Mouse (Mus musculus): ENCODE results near the gene 4931406P16Rik.

Gene 4931406P16Rik

DNA sequence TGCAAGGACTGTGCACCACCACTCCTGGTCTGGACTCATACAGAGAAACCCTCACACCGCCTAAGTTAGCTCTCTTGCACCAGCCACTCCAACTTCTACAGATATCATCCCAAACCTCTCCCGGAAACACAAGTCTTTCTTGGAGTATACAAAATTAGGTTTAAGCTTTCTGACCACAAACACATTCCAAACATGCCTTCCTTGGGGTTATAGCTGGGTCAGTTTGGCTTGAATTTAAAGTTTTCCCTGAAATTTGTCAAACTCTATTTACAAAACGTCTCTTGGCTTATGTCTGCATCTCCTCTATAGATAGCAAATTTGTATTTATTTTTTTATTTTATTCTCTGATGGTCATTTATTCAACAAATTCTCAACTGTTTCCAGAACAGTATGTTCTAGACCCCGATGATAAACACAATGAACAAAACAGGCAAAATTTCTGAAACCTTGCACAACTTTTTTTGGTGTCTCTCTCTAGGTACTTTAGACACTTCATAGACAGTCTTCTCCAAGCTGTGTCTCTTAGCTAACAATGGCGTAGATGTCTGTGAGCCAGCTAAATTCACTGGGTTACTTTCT, 4.1 kb downstream of the 4931406P16Rik start:
- DNase-seq (ENCODE audit: low read depth) = no peak

DNA sequence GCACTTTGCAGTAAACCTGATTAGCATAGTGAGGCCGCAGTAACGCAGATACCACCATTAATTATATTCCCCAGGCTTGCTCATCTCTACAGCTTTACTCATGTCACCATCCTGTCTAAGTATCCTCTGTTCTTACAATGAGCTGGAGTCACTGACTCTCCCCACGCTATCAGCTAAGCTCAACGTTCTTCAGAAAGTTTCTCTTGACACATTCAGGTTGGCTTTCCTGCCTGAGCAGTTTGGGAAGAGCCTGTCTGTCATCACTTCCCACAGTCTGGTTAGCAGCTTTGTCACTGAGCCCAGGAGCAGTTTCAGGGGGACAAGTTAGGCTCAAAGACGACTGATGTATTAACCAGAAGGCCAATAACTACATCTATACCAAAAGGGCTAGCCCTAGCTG, 4.8 kb downstream of the 4931406P16Rik start:
- DNase-seq (ENCODE audit: low read depth) = no peak

DNA sequence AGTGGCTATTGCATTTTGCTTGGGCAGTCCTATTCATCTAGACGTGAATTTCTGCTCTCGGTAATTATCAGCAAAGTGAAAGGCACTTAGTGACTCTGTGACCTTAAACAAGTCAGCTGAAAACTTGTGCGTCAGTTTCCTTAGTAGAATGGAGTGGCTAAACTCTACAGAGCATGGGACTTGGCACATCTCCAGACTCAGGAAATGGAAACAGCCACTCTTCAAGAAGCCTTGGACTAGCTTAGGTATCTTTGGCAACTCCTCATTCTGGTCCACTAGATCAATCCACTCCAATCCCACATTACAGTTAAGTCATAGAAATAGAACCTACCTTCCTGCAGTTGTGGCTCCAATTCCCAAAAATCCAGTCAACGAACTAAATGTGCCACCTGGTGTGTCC, 7.9 kb downstream of the 4931406P16Rik start:
- no peak for DNase-seq (ENCODE audit: low read depth)

DNA sequence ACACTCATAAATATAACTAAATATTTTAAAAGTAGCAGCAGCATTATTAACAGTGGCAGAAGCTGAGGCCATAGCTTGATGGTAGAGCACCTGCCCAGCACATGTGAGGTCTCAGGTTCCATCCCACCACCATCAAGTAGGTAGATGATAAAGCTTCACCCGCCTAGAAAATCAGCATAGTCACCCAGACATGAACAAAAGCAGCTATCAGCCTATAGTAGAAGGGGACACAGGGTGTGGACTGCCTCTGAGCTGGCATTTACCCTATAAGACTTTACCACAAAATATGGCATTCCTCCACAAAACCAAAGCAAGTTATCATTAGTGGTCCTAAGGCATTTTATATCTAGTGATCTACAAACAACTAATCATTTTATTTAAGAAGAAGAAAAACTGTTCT, 10.7 kb downstream of the 4931406P16Rik start:
- no peak for DNase-seq (ENCODE audit: low read depth)

DNA sequence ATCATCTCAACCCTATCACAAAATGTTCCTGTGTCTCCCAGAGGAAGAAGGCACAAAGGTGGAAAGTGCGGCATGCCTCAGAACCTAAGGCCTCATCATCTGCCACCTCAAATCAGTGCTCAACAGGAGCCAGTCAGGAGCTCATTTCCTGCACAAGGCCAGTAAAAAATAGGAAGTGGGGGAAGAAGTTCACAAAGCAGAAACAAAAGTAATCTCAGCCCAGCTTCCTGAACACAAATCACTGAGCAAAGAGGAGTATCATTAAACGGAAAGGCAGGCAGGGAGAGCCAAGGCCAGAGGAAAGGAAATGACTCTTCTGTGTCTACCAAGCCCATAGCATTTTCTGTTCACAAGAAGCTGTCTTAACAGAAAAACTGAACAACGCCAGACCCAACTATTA, 11.4 kb downstream of the 4931406P16Rik start:
- no peak for DNase-seq (ENCODE audit: low read depth)

DNA sequence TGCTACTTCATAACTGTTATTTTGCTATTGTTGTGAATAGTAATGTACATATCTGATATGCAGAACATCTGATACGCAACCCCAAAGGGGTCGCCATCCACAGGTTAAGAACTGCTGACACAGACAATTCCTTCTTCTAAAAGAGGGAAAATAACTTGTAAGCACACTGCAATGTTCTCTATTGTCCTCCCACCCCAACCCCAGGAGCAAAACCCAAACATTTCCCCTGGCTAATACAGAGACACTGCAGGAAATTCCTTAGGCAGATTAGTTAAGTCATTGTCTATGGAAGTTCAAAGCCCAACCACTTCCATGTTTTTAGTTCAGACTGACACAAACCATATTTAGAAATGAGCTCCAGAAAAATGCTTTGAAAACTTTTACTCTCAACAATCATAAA, 14.5 kb downstream of the 4931406P16Rik start:
- no peak for DNase-seq (ENCODE audit: low read depth)

DNA sequence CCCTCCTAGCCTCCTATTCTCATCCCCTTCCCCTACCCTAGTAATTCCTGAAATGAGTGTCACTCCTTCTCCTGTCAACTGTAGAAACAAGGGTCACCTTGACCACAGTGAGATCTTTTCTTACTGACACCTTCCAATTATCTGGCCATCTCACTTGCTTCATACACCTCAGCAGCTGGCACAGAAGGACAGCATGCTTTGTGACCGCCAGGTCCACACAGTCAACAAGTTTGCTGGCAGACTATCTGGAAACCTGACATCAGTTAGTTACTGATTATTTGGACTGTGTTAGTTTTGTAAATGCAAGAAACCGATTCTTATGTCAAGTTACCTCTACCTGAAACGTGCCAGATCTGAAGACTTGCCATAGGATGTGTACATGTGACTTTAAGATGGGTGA, 17.2 kb downstream of the 4931406P16Rik start:
- DNase-seq (ENCODE audit: low read depth) = no peak

DNA sequence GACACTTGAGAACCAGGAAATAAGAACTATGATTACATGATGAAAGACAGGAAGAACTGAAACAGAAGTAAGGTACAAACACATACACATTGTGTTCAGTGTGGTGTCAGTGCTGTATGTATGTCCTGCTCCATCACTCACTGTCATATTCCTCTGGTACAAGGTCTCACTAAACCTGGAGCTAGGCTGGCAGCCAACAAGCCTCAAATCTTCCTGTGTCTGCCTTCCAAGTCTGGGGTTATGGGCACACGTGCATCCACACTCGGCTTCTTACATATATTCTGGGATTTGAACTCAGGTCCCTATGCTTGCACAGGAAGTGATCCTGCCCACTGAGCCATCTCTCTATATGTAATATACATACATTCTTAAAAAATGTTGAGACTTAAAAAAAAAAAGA, 20.7 kb downstream of the 4931406P16Rik start:
- DNase-seq (ENCODE audit: low read depth) = no peak

DNA sequence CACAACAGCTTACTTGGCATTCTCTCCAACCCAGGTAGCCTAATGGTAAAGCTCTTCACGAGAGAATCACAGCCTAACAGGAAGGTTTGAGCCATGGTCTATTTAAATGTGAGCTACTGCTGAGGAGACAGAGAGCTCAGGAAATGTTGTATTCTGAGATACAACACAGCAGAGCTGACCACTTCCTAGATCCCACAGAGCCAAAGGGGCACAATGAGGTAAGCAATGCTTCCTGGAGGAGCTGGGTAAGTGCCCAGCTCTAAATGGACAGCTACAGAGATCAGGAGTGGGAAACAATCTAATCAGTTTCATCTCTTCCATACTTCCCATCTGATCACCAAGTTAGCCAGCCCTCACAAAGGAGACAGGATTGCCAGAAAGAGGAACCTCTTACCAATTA, 22.1 kb downstream of the 4931406P16Rik start:
- no peak for DNase-seq (ENCODE audit: low read depth)

DNA sequence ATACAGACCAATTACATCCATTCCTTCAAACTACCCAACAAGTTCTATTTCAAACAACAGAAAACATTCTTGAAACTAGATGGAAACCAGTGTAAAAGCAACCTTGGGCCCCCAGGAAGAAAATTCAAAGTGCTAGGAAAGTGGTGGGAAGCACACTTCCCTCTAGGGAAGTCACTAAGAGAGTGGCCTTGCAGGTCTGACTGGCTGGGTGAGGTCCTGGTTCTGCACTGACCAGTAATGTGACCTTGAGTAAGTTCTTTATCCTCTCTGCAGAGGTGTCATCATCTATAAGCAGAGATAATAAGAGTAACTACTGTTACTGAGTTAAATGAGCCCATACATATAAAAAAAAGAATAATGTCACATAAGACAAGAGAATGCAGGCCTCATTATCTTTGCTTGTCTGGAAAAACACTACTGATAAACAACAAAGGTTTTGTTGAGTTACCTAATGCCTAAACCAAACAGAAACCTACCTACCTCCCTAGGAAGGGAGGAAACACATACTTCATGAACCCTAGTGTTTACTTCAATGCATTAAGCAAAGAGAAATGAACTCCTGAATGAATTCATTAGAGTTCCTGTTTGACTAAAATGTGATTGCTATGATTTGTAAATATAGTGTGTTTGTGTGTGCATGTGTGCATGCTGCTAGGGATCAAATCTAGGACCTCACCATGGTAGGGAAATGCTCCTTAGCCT, 22.8 kb downstream of the 4931406P16Rik start:
- no peak for DNase-seq (ENCODE audit: low read depth)

DNA sequence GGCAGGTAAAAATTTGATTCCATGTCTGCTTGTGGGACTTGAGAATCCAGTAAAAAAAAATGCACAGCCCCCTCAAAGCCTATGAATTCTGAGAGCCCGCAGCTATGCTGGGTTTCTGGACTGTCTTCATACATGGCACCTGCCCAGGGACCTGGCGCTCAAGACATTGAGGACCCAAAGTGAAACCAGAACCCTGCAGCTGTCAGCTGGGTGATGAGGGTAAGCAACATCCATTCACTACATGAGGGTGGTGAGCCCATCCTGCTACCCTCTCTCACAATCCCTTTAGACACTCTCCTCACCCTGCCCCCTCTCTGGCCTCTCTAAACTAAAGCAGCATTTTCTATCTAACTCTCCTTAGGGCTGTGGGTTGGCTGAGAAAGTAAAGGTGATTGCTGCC, 35.7 kb downstream of the 4931406P16Rik start:
- DNase-seq (ENCODE audit: low read depth) = no peak

DNA sequence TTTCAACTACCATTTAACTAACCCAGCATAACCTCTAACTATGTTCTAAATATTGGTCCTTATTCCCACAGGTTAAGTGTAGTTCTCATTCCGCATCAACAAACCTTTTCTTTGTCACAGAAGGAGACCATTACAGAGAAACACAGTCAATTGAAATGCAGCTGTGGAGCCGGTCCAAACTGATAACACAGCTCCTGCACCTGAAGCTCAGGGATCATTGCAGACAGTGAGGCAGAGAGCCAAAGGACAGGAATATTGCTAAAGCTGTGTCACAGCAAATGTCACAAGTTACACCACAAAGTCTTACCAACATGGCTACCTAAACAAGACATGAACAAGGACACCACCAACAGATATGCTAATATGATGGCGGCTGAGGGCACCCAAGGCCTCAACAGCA, 37.3 kb downstream of the 4931406P16Rik start:
- DNase-seq (ENCODE audit: low read depth) = no peak

DNA sequence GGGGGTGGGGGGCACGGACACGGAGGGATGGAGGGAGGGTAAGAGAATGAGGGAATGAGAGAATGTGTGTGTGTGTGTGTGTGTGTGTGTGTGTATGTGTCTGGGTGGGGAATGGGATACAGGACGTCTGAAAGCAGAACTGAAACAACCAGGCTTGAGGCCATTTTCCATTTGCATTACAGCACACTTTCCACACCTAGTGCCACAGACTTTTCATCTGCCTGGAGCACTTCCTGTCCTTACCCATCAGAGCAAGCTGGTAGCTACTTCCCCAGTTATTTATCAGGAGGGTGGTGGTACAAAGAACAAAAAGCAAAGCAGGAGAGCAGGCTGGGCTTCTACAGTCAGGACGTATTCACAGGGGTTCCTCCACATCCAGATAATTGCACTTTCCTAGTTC, 40.9 kb downstream of the 4931406P16Rik start:
- DNase-seq (ENCODE audit: low read depth) = no peak

DNA sequence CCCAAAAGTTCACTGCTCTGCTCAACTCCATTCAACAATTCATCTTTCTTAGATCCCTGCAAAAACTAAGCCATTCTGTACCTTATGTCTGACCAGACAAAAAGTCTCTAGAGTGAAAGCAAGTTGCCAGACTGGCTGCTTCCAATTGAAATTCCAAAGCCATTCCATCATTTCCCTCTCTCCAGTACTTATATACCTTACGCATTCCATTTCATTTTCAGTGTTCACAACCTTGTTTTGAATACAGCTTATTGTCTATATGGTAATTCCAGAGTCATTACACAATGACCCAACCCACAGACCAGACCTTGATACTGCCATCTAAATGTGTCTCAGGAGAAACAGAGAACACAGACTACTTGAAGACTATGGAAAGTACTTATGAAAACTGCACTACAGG, 44.9 kb downstream of the 4931406P16Rik start:
- DNase-seq (ENCODE audit: low read depth) = no peak

DNA sequence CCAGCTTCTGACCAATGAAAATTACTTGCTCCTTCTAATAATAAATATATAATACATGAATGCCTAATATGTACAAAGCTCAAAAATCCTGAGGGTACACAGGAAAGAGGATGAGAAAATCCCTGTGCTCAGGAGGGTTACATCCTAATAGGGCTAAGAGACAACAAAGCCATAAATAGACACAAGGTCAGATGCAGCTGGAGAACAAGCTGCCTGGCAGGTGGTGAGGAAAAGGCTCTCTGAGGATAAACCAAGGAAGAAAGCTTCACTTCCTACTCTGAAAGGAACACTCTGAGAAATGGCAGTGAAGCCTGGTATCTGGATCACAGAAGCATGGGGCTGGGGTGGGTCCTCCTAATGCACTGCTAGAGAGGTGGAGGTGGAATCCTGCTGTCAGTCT, 46.9 kb downstream of the 4931406P16Rik start:
- DNase-seq (ENCODE audit: low read depth) = no peak

DNA sequence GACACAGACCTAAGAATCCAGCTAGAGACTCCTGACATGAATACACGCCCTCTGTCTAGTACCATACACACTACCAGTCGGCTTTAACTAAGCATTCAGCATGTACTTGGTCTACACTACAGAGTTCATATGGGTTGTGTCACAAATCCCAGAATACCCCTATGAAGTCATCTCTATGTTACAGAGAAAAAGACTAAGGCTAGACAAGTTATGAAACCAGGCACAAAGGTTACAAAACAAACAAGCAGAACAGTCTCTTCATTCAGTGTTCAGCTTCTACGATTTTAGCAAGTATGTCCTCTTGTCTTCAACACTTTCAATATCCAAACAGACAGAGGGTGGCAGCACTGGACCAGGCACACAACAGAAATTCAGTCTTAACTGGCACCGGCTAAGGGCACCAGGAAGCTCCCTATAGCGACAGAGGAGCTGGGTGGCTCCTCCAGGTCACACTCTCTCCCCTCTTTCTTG, 47.4 kb downstream of the 4931406P16Rik start:
- peak; percentile 25 for DNase-seq (ENCODE audit: low read depth)

DNA sequence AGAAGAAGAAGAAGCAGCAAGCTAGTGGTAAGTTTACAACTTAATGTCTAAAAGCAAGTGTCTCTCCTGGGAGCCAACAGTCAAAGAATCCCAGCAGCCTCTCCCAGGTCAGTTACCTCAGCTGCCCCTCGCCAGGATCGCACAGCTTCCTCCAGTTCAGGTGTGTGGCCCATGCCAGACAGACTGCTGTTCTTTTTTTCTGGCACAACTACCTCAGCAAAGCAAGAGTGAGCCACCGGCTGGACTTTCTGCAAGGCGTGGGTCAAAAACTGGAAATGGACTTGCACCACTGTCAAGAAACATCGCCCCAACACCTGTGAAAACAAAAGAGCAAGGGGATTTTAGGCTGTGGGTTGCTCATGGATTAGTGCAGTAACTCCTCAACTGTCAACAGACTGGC, 49.9 kb downstream of the 4931406P16Rik start:
- no peak for DNase-seq (ENCODE audit: low read depth)

DNA sequence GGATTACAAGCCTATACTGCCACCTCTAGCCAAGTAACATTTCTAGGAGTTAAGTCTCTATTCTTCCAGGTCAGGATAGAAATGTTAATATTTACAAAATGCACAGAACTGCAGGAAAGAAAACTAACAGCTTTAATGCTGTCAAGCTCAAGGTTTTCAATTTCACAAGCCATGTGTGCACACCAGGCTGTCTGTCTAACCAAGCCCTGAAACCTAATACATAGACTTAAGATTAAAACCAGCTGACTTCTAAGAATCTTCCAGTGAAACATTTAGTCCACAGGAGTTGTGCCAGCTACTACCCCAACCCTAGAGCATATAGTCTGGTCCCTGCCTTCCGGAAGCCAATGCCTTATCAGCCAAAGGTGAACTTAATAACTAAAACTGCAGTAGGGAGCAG, 54.9 kb downstream of the 4931406P16Rik start:
- no peak for DNase-seq (ENCODE audit: low read depth)

DNA sequence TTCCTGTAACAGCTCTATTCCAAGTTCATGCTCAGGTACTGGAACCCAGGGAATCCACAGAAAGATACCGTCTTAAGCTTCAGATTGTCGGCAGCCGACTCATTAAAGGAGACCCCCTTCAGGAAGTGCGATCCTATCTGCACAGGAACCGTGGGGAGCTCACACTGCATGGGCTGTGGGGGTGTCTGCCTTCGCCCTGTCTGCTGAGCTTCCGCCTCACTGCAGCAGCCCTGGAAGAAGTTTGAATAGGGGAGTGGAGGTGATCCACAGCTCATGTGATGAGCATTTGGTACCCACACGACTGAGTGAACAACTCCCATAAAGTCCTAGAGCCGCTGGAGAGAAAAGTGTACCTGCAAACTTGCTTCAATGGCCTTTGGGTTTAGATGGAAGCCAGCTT, 56.1 kb downstream of the 4931406P16Rik start:
- no peak for DNase-seq (ENCODE audit: low read depth)

DNA sequence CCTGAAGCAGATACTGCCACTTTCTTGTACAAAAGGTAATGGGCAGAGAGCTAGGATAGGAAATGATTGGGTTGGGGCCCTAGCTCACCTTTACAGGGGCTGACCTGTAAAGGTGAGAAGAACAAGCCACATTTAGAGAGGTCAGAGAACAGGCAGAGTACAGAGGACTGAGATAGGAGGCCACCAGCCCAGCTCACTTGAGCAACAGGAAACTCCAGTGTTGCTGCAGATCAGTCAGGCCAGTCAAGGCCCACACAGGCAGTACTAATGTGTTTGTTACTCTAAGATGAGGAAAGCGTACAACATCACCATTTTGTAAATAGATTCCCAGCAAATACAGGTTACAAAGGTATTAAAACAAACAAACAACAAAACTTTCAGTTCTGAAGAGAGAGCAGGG, 57.4 kb downstream of the 4931406P16Rik start:
- no peak for DNase-seq (ENCODE audit: low read depth)

DNA sequence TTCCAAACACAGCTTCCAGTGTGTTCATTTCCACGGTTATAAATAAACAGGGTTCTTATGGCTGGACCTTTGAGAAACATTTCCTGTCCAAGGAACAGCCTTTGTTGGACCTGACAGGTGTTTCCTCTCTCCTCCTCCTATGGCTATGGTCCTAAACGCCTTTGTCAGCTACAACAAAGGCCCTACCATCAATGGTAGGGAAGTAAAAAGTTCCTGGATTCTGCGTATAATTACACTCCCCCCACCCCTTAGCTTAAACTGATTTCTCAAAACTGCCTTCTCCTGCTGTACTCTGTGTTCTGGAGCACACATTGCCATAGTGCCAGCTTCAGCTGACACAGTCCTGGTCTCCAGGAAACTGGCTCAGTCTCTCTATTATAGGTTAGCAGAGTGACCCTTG, 58.2 kb downstream of the 4931406P16Rik start:
- DNase-seq (ENCODE audit: low read depth) = no peak

DNA sequence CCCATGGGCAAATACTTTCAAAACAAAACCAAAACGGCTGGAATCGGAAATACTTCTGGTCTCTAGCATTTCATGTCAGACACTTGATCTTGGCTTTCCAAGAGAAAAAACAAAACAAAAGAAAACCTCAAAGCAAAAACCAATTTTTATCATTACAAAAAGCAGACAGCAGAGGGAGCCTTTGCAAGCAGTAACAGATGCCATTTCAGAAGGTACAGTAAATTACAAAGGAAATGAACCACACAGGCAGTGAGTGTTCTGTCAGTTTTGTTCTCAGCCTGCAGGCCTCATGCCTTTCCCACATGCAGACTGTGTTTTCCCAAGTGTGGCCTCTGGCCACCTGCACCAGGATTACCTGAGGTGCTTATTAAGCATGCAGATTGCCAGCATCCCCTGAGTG, 61.3 kb downstream of the 4931406P16Rik start:
- no peak for DNase-seq (ENCODE audit: low read depth)

DNA sequence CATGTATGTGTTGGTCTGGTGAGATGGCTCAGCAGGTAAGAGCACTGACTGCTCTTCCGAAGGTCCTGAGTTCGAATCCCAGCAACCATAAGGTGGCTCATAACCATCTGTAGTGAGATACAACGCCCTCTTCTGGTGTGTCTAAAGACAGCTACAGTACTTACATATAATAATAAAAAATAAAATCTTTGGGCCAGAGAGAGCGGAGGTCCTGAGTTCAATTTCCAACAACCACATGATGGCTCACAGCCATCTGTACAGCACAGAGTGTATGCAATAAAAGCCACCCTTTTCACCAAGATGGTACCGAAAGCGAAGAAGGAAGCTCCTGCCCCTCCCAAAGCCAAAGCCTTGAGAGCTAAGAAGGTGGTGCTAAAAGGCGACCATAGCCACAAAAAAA, 62.6 kb downstream of the 4931406P16Rik start, which contains the start of gene Gm6096:
Gm6096 (plus strand) TSS at position 301 of the 400 bp plus-strand sequence.
- no peak for DNase-seq (ENCODE audit: low read depth)
